Mouse (Mus musculus) CH12.LX (cell line): Measurements from ENCODE around the gene Fbf1.

ENCODE experiments used
- CTCF ChIP-seq, 2 experiments: IDR thresholded peaks in 1 of 2; conservative IDR thresholded peaks in 1 of 2; 2 replicates each; pipeline ENCODE4 v1.5.1; 2011 to 2012; ENCODE audit warnings: low read depth in 2 of 2, low read length in 2 of 2, improper control_type of control experiment in 1 of 2, inconsistent platforms in 1 of 2, mild to moderate bottlenecking in 1 of 2, moderate library complexity in 1 of 2
- MAFK ChIP-seq: IDR thresholded peaks from 2 replicates; pipeline ENCODE4 v1.6.1; 2011; ENCODE audit warnings: low read length, improper control_type of control experiment; ENCODE audit not compliant: insufficient replicate concordance
- MYC ChIP-seq: IDR thresholded peaks from 2 replicates; pipeline ENCODE4 v1.6.1; 2011; ENCODE audit warnings: low read depth, mild to moderate bottlenecking, improper control_type of control experiment, low read length
- USF2 ChIP-seq: conservative IDR thresholded peaks from 2 replicates; pipeline ENCODE4 v1.6.1; 2011; ENCODE audit warnings: low read depth, low read length, improper control_type of control experiment

GRCm38 (mm10) chr11:116133497-116133896 is 34.5 kb downstream of the Fbf1 start:
- TF ChIP-seq MYC (no peak), MAFK (no peak), CTCF (conservative IDR thresholded peaks at IDR 0.05 in 1 of 2, IDR thresholded peaks at IDR 0.05 in 1 of 2; ENCODE audit: low read depth in 2 of 2, low read length in 2 of 2) (no peak), USF2 (no peak)
